Mouse (Mus musculus): ENCODE results near the gene Pip5k1a. TPM values are rescaled to one million over a fixed set of nuclear protein-coding genes. Genes with fewer than 3 reads are reported as not detected.
"Not testable (repeated sequence)": the region's sequence is repeated elsewhere in the genome, so short reads cannot be mapped to it uniquely, and the experiment has no call there.

Gene Pip5k1a
- total and polyA plus RNA-seq, 3 experiments = 11.8 to 16.8 (median 15.8) TPM

- peaks cover 6% of the 10 kb centered on the region for H3K4me1 ChIP-seq (ENCODE audit: control insufficient read depth, insufficient read depth, low read length)
- H3K27ac ChIP-seq = no peak overlapping the region
- WGBS = 55% methylated on average over 7 of the region's 7 CpGs
- intact Hi-C loops (cut with DNase I) = no loop called here
- no peak for TF ChIP-seq EP300 (IDR thresholded peaks at IDR 0.05; ENCODE audit: insufficient read depth, low read depth, low read length)
- no peak for TF ChIP-seq CTCF (IDR thresholded peaks at IDR 0.05)
- no peak for TF ChIP-seq POLR2A (IDR thresholded peaks at IDR 0.05; ENCODE audit: insufficient read depth, low read depth, low read length)
- no peaks in the 10 kb centered on the region for H3K27me3 ChIP-seq (ENCODE audit: control insufficient read depth, insufficient read depth, low read length)
- no peak for DNase-seq
- no peaks in the 10 kb centered on the region; the same call in 1 of the 2 replicates for H3K36me3 ChIP-seq (ENCODE audit: control insufficient read depth, insufficient read depth, low read length)
- no peak overlapping the region; the same call in 1 of the 2 replicates for H3K4me3 ChIP-seq
- no peak overlapping the region for H3K9ac ChIP-seq (ENCODE audit: low read depth, low read length)
- H3K79me2 ChIP-seq (replicated peaks; ENCODE audit: control insufficient read depth, insufficient read depth, low read length) = no peaks in the 10 kb centered on the region
Observed at GRCm38 (mm10) chr3:95135433-95136052, 28.8 kb upstream of the Pip5k1a start.

GRCm38 (mm10) chr3:95135023-95135422 lies 28.3 kb upstream of the Pip5k1a start:
- Histone ChIP-seq H3K4me1 (ENCODE audit: control insufficient read depth, insufficient read depth, low read length) (peaks cover 6% of the 10 kb centered on the region), H3K79me2 (replicated peaks; ENCODE audit: control insufficient read depth, insufficient read depth, low read length) (no peaks in the 10 kb centered on the region), H3K4me3 (peak overlapping the region; percentile 44), H3K27ac (peak overlapping the region; percentile 1; the same call in 1 of the 2 replicates), H3K9ac (ENCODE audit: low read depth, low read length) (no peak overlapping the region), H3K27me3 (ENCODE audit: control insufficient read depth, insufficient read depth, low read length) (no peaks in the 10 kb centered on the region), H3K36me3 (ENCODE audit: control insufficient read depth, insufficient read depth, low read length) (no peaks in the 10 kb centered on the region; the same call in 1 of the 2 replicates)
- WGBS = 9% methylated on average over 6 of the region's 6 CpGs
- DNase-seq = peak; percentile 58 to 62
- TF ChIP-seq POLR2A (IDR thresholded peaks at IDR 0.05; ENCODE audit: insufficient read depth, low read depth, low read length) (peak; percentile 51), CTCF (IDR thresholded peaks at IDR 0.05) (no peak)
- intact Hi-C loops (cut with DNase I) = no loop called here

- WGBS = no CpG with 5 or more reads among the region's 12 CpGs
- H3K36me3 ChIP-seq (ENCODE audit: control insufficient read depth, insufficient read depth, low read length); H3K4me1 ChIP-seq (ENCODE audit: control insufficient read depth, insufficient read depth, low read length); DNase-seq; intact Hi-C loops (cut with DNase I); H3K9ac ChIP-seq (ENCODE audit: low read depth, low read length); H3K27ac ChIP-seq; H3K79me2 ChIP-seq (replicated peaks; ENCODE audit: control insufficient read depth, insufficient read depth, low read length); H3K4me3 ChIP-seq; H3K27me3 ChIP-seq (ENCODE audit: control insufficient read depth, insufficient read depth, low read length): not testable (repeated sequence)
Observed at GRCm38 (mm10) chr3:95134133-95134532, 27.4 kb upstream of the Pip5k1a start.

GRCm38 (mm10) chr3:95133680-95134101 lies 27.0 kb upstream of the Pip5k1a start, which contains the start of the genes Scnm1 and Lysmd1:
Scnm1 (minus strand) TSS chr3:95134011.
Lysmd1 (plus strand) TSS chr3:95134088.
- H3K79me2 ChIP-seq (replicated peaks; ENCODE audit: control insufficient read depth, insufficient read depth, low read length) = no peaks in the 10 kb centered on the region
- H3K9ac ChIP-seq (ENCODE audit: low read depth, low read length) = peak within 1 kb of the TSS; percentile 73
- H3K27me3 ChIP-seq (ENCODE audit: control insufficient read depth, insufficient read depth, low read length) = no peaks in the 10 kb centered on the region
- WGBS = under 1% methylated on average over 20 of the region's 20 CpGs
- TF ChIP-seq CTCF (IDR thresholded peaks at IDR 0.05) (peak; percentile 46), EP300 (IDR thresholded peaks at IDR 0.05; ENCODE audit: insufficient read depth, low read depth, low read length) (no peak), POLR2A (IDR thresholded peaks at IDR 0.05; ENCODE audit: insufficient read depth, low read depth, low read length) (peak; percentile 71)
- peaks cover 6% of the 10 kb centered on the region for H3K4me1 ChIP-seq (ENCODE audit: control insufficient read depth, insufficient read depth, low read length)
- H3K36me3 ChIP-seq (ENCODE audit: control insufficient read depth, insufficient read depth, low read length) = no peaks in the 10 kb centered on the region; the same call in 1 of the 2 replicates
- peak within 1 kb of the TSS; percentile 93 for H3K27ac ChIP-seq
- H3K4me3 ChIP-seq = peak within 1 kb of the TSS; percentile 86
- peak; percentile 90 to 93 for DNase-seq
- intact Hi-C loops (cut with DNase I) = loop anchor here (2.0 kb wide), 1 partner anchor 23 kb away; the partner anchor contains the start of gene Vps72

- H3K4me3 ChIP-seq = peak overlapping the region; percentile 86
- TF ChIP-seq POLR2A (IDR thresholded peaks at IDR 0.05; ENCODE audit: insufficient read depth, low read depth, low read length) = no peak
- no peak for TF ChIP-seq CTCF (IDR thresholded peaks at IDR 0.05)
- no peak for TF ChIP-seq EP300 (IDR thresholded peaks at IDR 0.05; ENCODE audit: insufficient read depth, low read depth, low read length)
- intact Hi-C loops (cut with DNase I) = loop anchor here (2.0 kb wide), 1 partner anchor 22 kb away; the partner anchor contains the start of gene Vps72
- H3K79me2 ChIP-seq (replicated peaks; ENCODE audit: control insufficient read depth, insufficient read depth, low read length) = no peaks in the 10 kb centered on the region
- peak overlapping the region; percentile 73 for H3K9ac ChIP-seq (ENCODE audit: low read depth, low read length)
- H3K36me3 ChIP-seq (ENCODE audit: control insufficient read depth, insufficient read depth, low read length) = no peaks in the 10 kb centered on the region; the same call in 1 of the 2 replicates
- WGBS = 49% methylated on average over 11 of the region's 11 CpGs
- H3K4me1 ChIP-seq (ENCODE audit: control insufficient read depth, insufficient read depth, low read length) = peaks cover 6% of the 10 kb centered on the region
- DNase-seq = no peak
- H3K27ac ChIP-seq = peak overlapping the region; percentile 93
- no peaks in the 10 kb centered on the region for H3K27me3 ChIP-seq (ENCODE audit: control insufficient read depth, insufficient read depth, low read length)
Observed at GRCm38 (mm10) chr3:95133176-95133575, 26.4 kb upstream of the Pip5k1a start.

GRCm38 (mm10) chr3:95132389-95132788 lies 25.7 kb upstream of the Pip5k1a start:
- not testable (repeated sequence) for DNase-seq; H3K4me1 ChIP-seq (ENCODE audit: control insufficient read depth, insufficient read depth, low read length); H3K4me3 ChIP-seq; H3K9ac ChIP-seq (ENCODE audit: low read depth, low read length); H3K27me3 ChIP-seq (ENCODE audit: control insufficient read depth, insufficient read depth, low read length); H3K36me3 ChIP-seq (ENCODE audit: control insufficient read depth, insufficient read depth, low read length); H3K27ac ChIP-seq; H3K79me2 ChIP-seq (replicated peaks; ENCODE audit: control insufficient read depth, insufficient read depth, low read length)
- intact Hi-C loops (cut with DNase I) = loop anchor here (2.0 kb wide), 1 partner anchor 22 kb away; the partner anchor contains the start of gene Vps72
- peak; percentile 63 for TF ChIP-seq CTCF (IDR thresholded peaks at IDR 0.05)
- 91% methylated on average over 2 of the region's 2 CpGs for WGBS

Data from heart, adult 2 months (tissue).